Mouse (Mus musculus): ENCODE data around the gene Suv39h1. TPM values are rescaled to one million over a fixed set of nuclear protein-coding genes. Genes with fewer than 3 reads are reported as not detected.

Suv39h1 gene
- 27.3 TPM for polyA plus RNA-seq (2017; shearing (Covaris generic))

DNA sequence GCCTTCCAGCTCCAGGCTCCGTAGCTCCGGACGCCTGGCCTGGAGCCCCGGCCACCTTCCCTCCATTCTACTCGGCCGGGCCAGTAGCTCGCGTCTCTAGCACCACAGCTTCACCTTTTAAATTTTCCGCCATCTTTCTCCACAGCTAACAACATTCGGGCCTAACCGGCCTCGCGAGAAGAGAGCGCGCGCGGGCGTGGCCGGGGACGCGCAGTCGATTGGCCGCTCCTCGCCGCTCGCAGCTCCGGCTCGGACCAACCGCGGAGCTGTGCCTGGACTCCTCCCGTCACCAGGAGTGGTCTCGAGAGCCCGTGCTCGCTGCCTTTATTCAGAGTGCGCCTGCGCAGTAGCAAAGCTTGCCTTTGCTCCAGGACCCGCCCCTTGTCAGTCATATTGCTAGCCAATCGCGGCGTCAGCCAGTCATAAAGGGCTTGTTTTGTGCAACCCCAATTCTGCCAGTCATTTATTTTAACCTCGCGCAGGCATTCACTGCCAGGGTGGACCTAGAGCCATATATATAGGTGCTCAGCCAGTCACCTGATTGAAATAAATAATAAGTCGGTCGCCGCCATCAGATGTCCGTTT is at the start of gene Suv39h1:
Suv39h1 (minus strand) TSS at position 331 of the 585 bp plus-strand sequence.

GRCm38 (mm10) chrX:8090346-8090953 is 15.9 kb upstream of the Suv39h1 start, which contains the start of gene Was:
Gene Was (minus strand): TSS chrX:8090498.

GRCm38 (mm10) chrX:8018286-8018685 is 56.3 kb downstream of the Suv39h1 start, which contains the start of gene Glod5:
Gene Glod5 (minus strand): TSS chrX:8018492.

Other genes with a start within 250 kb of the Suv39h1 start
- gene Otud5, start 233.4 kb downstream of the Suv39h1 start, polyA plus RNA-seq (2017; shearing (Covaris generic)), result 16.1 TPM
- 61.9 TPM for gene Pim2, start 196.5 kb downstream of the Suv39h1 start, polyA plus RNA-seq (2017; shearing (Covaris generic))
- gene Slc35a2, start 190.7 kb downstream of the Suv39h1 start, polyA plus RNA-seq (2017; shearing (Covaris generic)), result 45.5 TPM
- 174 TPM for gene Pqbp1, start 175.5 kb downstream of the Suv39h1 start, polyA plus RNA-seq (2017; shearing (Covaris generic))
- 174 TPM for gene Timm17b, start 175.4 kb downstream of the Suv39h1 start, polyA plus RNA-seq (2017; shearing (Covaris generic))
- not detected for gene Gm10491, start 166.9 kb downstream of the Suv39h1 start, polyA plus RNA-seq (2017; shearing (Covaris generic))
- gene Gm10490, start 165.2 kb downstream of the Suv39h1 start, polyA plus RNA-seq (2017; shearing (Covaris generic)), result not detected
- not detected for gene Pcsk1n, start 154.9 kb downstream of the Suv39h1 start, polyA plus RNA-seq (2017; shearing (Covaris generic))
- gene Eras, start 146.2 kb downstream of the Suv39h1 start, polyA plus RNA-seq (2017; shearing (Covaris generic)), result not detected
- 21.7 TPM for gene Hdac6, start 126.9 kb downstream of the Suv39h1 start, polyA plus RNA-seq (2017; shearing (Covaris generic))
- gene Gata1, start 96.7 kb downstream of the Suv39h1 start, polyA plus RNA-seq (2017; shearing (Covaris generic)), result 49.0 TPM
- not detected for gene Glod5, start 56.3 kb downstream of the Suv39h1 start, polyA plus RNA-seq (2017; shearing (Covaris generic))
- gene Was, start 15.7 kb upstream of the Suv39h1 start, polyA plus RNA-seq (2017; shearing (Covaris generic)), result 106 TPM
- gene Wdr13, start 58.1 kb upstream of the Suv39h1 start, polyA plus RNA-seq (2017; shearing (Covaris generic)), result 29.1 TPM
- gene Rbm3, start 71.1 kb upstream of the Suv39h1 start, polyA plus RNA-seq (2017; shearing (Covaris generic)), result 775 TPM
- 11.9 TPM for gene Tbc1d25, start 101.4 kb upstream of the Suv39h1 start, polyA plus RNA-seq (2017; shearing (Covaris generic))
- 166 TPM for gene Ebp, start 118.8 kb upstream of the Suv39h1 start, polyA plus RNA-seq (2017; shearing (Covaris generic))
- not detected for gene Porcn, start 131.8 kb upstream of the Suv39h1 start, polyA plus RNA-seq (2017; shearing (Covaris generic))
- 24.4 TPM for gene Ftsj1, start 177.6 kb upstream of the Suv39h1 start, polyA plus RNA-seq (2017; shearing (Covaris generic))
- not detected for gene Slc38a5, start 196.4 kb upstream of the Suv39h1 start, polyA plus RNA-seq (2017; shearing (Covaris generic))

Data from CD4-positive, CD25-positive, alpha-beta regulatory T cell, adult 9 weeks (primary cell).